13 mouse cellular contexts compared by ENCODE assay signal in the genomic region with DNA sequence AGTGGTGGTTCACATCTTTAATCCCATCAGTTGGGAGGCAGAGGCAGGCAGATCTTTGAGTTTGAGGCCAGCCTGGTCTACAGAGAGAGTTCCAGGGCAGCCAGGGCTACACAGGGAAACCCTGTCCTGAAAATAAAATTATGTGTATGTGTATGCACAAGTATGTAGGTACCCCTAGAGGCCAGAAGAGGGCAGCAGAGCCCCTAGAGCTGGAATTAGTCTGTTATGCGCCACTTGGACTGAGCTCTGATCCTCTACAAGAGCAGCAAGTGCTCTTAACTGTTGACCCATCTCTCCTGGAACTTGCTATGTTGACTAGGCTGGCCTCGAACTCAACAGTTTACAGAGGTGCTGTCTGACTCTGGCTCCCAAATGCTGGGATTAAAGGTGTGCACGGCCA. TPM values are rescaled to one million over a fixed set of nuclear protein-coding genes. Genes with fewer than 3 reads are reported as not detected.
DNase-seq lines count a peak whose midpoint lies in the region; ATAC-seq and TF ChIP-seq lines count a peak whose summit lies in the region.
"Had no signal": no experiment of that assay in that cellular context is flagged by ENCODE, and none has a peak within 500 bp of the region (broad histone marks: within the 10 kb centered on the region; RNA-seq: fewer than 3 reads in every experiment).

No protein-coding gene starts in this region.

- no peak overlapping the region for H3K4me3 ChIP-seq in gastrocnemius, adult 2 months
- no peak overlapping the region for H3K4me3 ChIP-seq in small intestine, adult 2 months (ENCODE audit: low read depth, low read length)
- no peak overlapping the region for H3K4me3 ChIP-seq in intestine, embryonic 15.5 days (replicated peaks)
- H3K4me3 ChIP-seq: midbrain, embryonic 12.5 days had no signal

- H3K4me1 ChIP-seq in small intestine, adult 2 months (ENCODE audit: control insufficient read depth, insufficient read depth, insufficient read length, low read length), result no peaks in the 10 kb centered on the region
- no peaks in the 10 kb centered on the region for H3K4me1 ChIP-seq in intestine, embryonic 15.5 days (replicated peaks)

- H3K9me3 ChIP-seq in intestine, embryonic 15.5 days, result no peaks in the 10 kb centered on the region
- H3K9me3 ChIP-seq: midbrain, embryonic 12.5 days had no signal

- 87% methylated on average over 3 of the region's 3 CpGs for WGBS in small intestine, adult 2 months
- WGBS in intestine, embryonic 15.5 days, result 91% methylated on average over 3 of the region's 3 CpGs

- H3K9ac ChIP-seq in intestine, embryonic 15.5 days, result no peak overlapping the region
- H3K9ac ChIP-seq: midbrain, embryonic 12.5 days had no signal

- peak; percentile 43 for TF ChIP-seq CTCF in gastrocnemius, adult 2 months (IDR thresholded peaks at IDR 0.05)
- peak; percentile 22; the same call in 1 of the 2 replicates for TF ChIP-seq CTCF in small intestine, adult 2 months (IDR thresholded peaks at IDR 0.05; ENCODE audit: extremely low read depth, insufficient read length, insufficient replicate concordance, low read depth, low read length)

- H3K27ac ChIP-seq in gastrocnemius, adult 2 months, result no peak overlapping the region
- H3K27ac ChIP-seq in small intestine, adult 2 months (ENCODE audit: insufficient read depth, low read depth, low read length), result no peak overlapping the region
- no peak overlapping the region for H3K27ac ChIP-seq in intestine, embryonic 15.5 days
- H3K27ac ChIP-seq: midbrain, embryonic 12.5 days had no signal

- TF ChIP-seq POLR2A in small intestine, adult 2 months (IDR thresholded peaks at IDR 0.05; ENCODE audit: low read depth, low read length), result no peak

- no peak for ATAC-seq in intestine, embryonic 15.5 days

- no peak overlapping the region for H3K4me2 ChIP-seq in intestine, embryonic 15.5 days (replicated peaks)
- H3K4me2 ChIP-seq: midbrain, embryonic 12.5 days had no signal

- DNase-seq in gastrocnemius, adult 2 months, result no peak
- no peak for DNase-seq in gastrocnemius, postnatal 36 days
- peak; percentile 38 for DNase-seq in thymus, postnatal 0 days (ENCODE audit: low spot score)
- no peak for DNase-seq in thymus, adult 18-20 months
- DNase-seq in c-Kit-positive CD71-positive TER-119-negative erythroid progenitor cells, embryonic 14.5 days (ENCODE audit: low read depth), result peak; percentile 38
- DNase-seq in right cerebral cortex, adult 2 months (ENCODE audit: low spot score in 2 of 2), result no peak
- DNase-seq: cerebellum, adult 11-12 months; kidney, postnatal 10 days had no signal

- intact Hi-C loops in gastrocnemius, adult 2 months (cut with DNase I), result no loop called here
- intact Hi-C loops in gastrocnemius, postnatal 36 days (cut with DNase I), result loop anchor here (10.0 kb wide), 1 partner anchor 126 kb away; no protein-coding TSS in a partner anchor

- H3K36me3 ChIP-seq in small intestine, adult 2 months (ENCODE audit: control insufficient read depth, insufficient read depth, low read length), result no peaks in the 10 kb centered on the region
- H3K36me3 ChIP-seq in intestine, embryonic 15.5 days, result no peaks in the 10 kb centered on the region
- H3K36me3 ChIP-seq: midbrain, embryonic 12.5 days had no signal

- H3K27me3 ChIP-seq in small intestine, adult 2 months (ENCODE audit: control insufficient read depth, insufficient read depth, low read length), result no peaks in the 10 kb centered on the region
- H3K27me3 ChIP-seq in intestine, embryonic 15.5 days (replicated peaks), result 0 out of 2 replicates have a peak, but pooled peaks cover 3% of the 10 kb centered on the region
- H3K27me3 ChIP-seq: midbrain, embryonic 12.5 days had no signal

RNA-seq across cellular contexts. Expression of gene Syndig1l, which starts 28.1 kb away (rescaled TPM):
- not detected for total RNA-seq in gastrocnemius, adult 2 months (2021)
- total RNA-seq in gastrocnemius, postnatal 36 days (2021), result not detected
- polyA plus RNA-seq in thymus, postnatal 0 days (2015; fragmentation: Nextera tagmentation; extraction: Ambion mirVana), result 0.09 TPM in 2 replicates
- polyA plus RNA-seq in small intestine, adult 2 months (2012; rRNA removed), result not detected in 2 replicates
- polyA plus RNA-seq in intestine, embryonic 15.5 days (2015; fragmentation: Nextera tagmentation; extraction: Ambion mirVana), result 0.10 and 0.15 TPM in 2 replicates
- polyA plus RNA-seq: heart, embryonic 11.5 days; limb, embryonic 11.5 days had no signal

RNA-seq across cellular contexts. Expression of gene Vrtn, which starts 29.7 kb away (rescaled TPM):
- not detected for total RNA-seq in gastrocnemius, adult 2 months (2021)
- not detected for total RNA-seq in gastrocnemius, postnatal 36 days (2021)
- 0.15 and 0.17 TPM in 2 replicates for polyA plus RNA-seq in thymus, postnatal 0 days (2015; fragmentation: Nextera tagmentation; extraction: Ambion mirVana)
- not detected in 2 replicates for polyA plus RNA-seq in small intestine, adult 2 months (2012; rRNA removed)
- not detected in 2 replicates for polyA plus RNA-seq in intestine, embryonic 15.5 days (2015; fragmentation: Nextera tagmentation; extraction: Ambion mirVana)
- polyA plus RNA-seq: heart, embryonic 11.5 days; limb, embryonic 11.5 days; midbrain, embryonic 12.5 days had no signal

RNA-seq across cellular contexts. Expression of gene Abcd4, which starts 53.3 kb away (rescaled TPM):
- total RNA-seq in gastrocnemius, adult 2 months (2021), result 1 to 10 TPM; 4.0 to 5.3 TPM
- 1 to 10 TPM; 3.4 to 4.0 TPM for total RNA-seq in gastrocnemius, postnatal 36 days (2021)
- 7.4 and 10.0 TPM in 2 replicates for polyA plus RNA-seq in thymus, postnatal 0 days (2015; fragmentation: Nextera tagmentation; extraction: Ambion mirVana)
- polyA plus RNA-seq in small intestine, adult 2 months (2012; rRNA removed), result 9.5 and 30.6 TPM in 2 replicates
- polyA plus RNA-seq in intestine, embryonic 15.5 days (2015; fragmentation: Nextera tagmentation; extraction: Ambion mirVana), result 16.5 and 20.8 TPM in 2 replicates

Comparison
In these comparisons a context has a peak if more than half of its experiments do, and no peak if none do; other contexts are left out.
1. DNase-seq: peak in thymus, postnatal 0 days (single experiment) and c-Kit-positive CD71-positive TER-119-negative erythroid progenitor cells, embryonic 14.5 days (single experiment); none in gastrocnemius, adult 2 months (single experiment), gastrocnemius, postnatal 36 days (0 of 2), thymus, adult 18-20 months (0 of 2) and right cerebral cortex, adult 2 months (0 of 2).